9 mouse cellular contexts compared by ENCODE assay signal in the genomic region with DNA sequence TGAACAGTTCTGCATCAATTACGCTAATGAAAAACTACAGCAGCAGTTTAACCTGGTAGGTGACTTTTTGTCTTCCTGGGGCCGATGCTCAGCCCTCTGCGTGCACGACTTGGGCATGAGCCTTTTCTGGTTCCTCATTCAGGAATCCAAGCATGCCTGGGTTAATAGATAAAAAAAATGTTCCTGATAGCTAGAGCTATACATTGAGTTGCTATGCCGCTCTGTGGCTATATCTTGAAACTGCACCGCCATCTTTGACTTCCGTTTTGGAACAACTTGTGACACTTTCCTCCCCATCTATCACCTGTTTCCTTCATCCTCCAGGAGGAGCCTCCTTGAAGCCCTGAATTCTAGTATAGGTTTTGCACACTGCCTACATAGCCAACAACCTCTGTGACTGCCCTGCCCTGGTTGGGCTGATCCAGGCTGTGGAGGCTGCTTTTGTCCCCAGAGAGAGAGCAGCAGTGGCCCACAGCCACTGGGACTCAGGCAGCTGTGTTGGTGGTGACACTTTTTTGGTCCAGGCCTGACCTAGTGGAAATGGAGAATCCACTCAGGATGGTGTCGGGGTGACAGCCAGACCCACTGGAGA. TPM values are rescaled to one million over a fixed set of nuclear protein-coding genes. Genes with fewer than 3 reads are reported as not detected.
DNase-seq lines count a peak whose midpoint lies in the region; ATAC-seq lines count a peak whose summit lies in the region.
"Had no signal": no experiment of that assay in that cellular context is flagged by ENCODE, and none has a peak within 500 bp of the region (broad histone marks: within the 10 kb centered on the region; RNA-seq: fewer than 3 reads in every experiment).

No protein-coding gene starts in this region.

- H3K4me3 ChIP-seq in liver, embryonic 13.5 days (replicated peaks) = no peak overlapping the region
- H3K4me3 ChIP-seq: neural tube, embryonic 13.5 days had no signal

- ATAC-seq in liver, embryonic 13.5 days (ENCODE audit: low read depth) = peak; percentile 41; the same call in 1 of the 2 replicates

- H3K36me3 ChIP-seq in liver, embryonic 13.5 days = no peaks in the 10 kb centered on the region
- H3K36me3 ChIP-seq: neural tube, embryonic 13.5 days had no signal

- H3K27me3 ChIP-seq in liver, embryonic 13.5 days = no peaks in the 10 kb centered on the region
- H3K27me3 ChIP-seq: neural tube, embryonic 13.5 days had no signal

- H3K4me1 ChIP-seq in liver, embryonic 13.5 days (replicated peaks) = peaks cover 22% of the 10 kb centered on the region

- H3K9me3 ChIP-seq in liver, embryonic 13.5 days (replicated peaks) = no peaks in the 10 kb centered on the region
- H3K9me3 ChIP-seq: neural tube, embryonic 13.5 days had no signal

- H3K9ac ChIP-seq in liver, embryonic 13.5 days = no peak overlapping the region
- H3K9ac ChIP-seq: neural tube, embryonic 13.5 days had no signal

- H3K27ac ChIP-seq in liver, embryonic 13.5 days = no peak overlapping the region

- 28% methylated on average over 8 of the region's 8 CpGs for WGBS in liver, embryonic 13.5 days (ENCODE audit: insufficient replicate concordance)

- no peak overlapping the region for H3K4me2 ChIP-seq in liver, embryonic 13.5 days
- H3K4me2 ChIP-seq: neural tube, embryonic 13.5 days had no signal

- DNase-seq in embryo, embryonic 10 days (ENCODE audit: low spot score) = peak; percentile 33
- DNase-seq in embryo, embryonic 9.5 days (ENCODE audit: extremely low spot score) = no peak
- DNase-seq in retina, embryonic 14.5 days (ENCODE audit: low spot score) = peak; percentile 22
- DNase-seq in retina, postnatal 1 day = no peak
- no peak for DNase-seq in liver, embryonic 13.5 days
- DNase-seq in thymus, postnatal 14 days = peak; percentile 47
- DNase-seq in yolk sac, embryonic 10.5 days (ENCODE audit: low spot score) = no peak
- DNase-seq in gastrocnemius, adult 18-20 months (ENCODE audit: low spot score) = no peak

RNA-seq across cellular contexts. Expression of gene Myo5c, which starts 30.5 kb away (rescaled TPM):
- polyA plus RNA-seq in liver, embryonic 13.5 days (2015; fragmentation: Nextera tagmentation; extraction: Ambion mirVana) = 0.07 and 0.32 TPM in 2 replicates
- 10 to 100 TPM in 1 of 2 experiments, 1 to 10 TPM in 1; 9.0 to 10.9 TPM for total RNA-seq in gastrocnemius, adult 18-20 months (2021)

RNA-seq across cellular contexts. Expression of gene Gnb5, which starts 43.8 kb away (rescaled TPM):
- 1.8 and 2.2 TPM in 2 replicates for polyA plus RNA-seq in liver, embryonic 13.5 days (2015; fragmentation: Nextera tagmentation; extraction: Ambion mirVana)
- 10 to 100 TPM; 12.1 to 12.6 TPM for total RNA-seq in gastrocnemius, adult 18-20 months (2021)

Comparison
In these comparisons a context has a peak if more than half of its experiments do, and no peak if none do; other contexts are left out.
1. DNase-seq: peak in embryo, embryonic 10 days (single experiment), retina, embryonic 14.5 days (single experiment) and thymus, postnatal 14 days (single experiment); none in embryo, embryonic 9.5 days (single experiment), retina, postnatal 1 day (single experiment), liver, embryonic 13.5 days (single experiment), yolk sac, embryonic 10.5 days (single experiment) and gastrocnemius, adult 18-20 months (single experiment).